Mouse (Mus musculus) B cell, adult (primary cell): ENCODE results near the gene Gm10959. TPM values are rescaled to one million over a fixed set of nuclear protein-coding genes. Genes with fewer than 3 reads are reported as not detected.

Experiments
- total RNA-seq: library from RNA; stranded (reverse); gene quantifications from 4 replicates; pipeline ENCODE4 v1.2.4, GENCODE M21; 2023; ENCODE audit not compliant: inconsistent age

Gm10959 gene
- total RNA-seq = not detected in 4 replicates

DNA sequence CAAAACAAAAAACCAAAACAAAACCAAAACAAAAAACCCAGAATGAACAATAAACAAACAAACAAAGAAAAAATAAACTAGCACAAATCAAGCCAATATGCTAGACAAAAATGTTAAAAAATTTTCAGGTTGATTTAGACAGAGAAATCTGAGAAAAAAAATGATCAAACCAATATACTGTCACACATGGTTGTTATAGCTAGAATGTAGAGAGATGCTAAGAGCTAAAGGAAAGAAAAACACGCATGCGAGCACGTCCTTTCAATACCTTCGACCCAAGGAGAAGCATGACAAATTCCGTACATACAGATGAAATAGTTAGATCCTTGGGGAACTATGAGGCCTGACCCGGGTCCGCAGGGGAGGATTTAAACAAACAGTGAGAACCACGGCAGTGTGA lies at the start of gene Gm10959:
TSS of gene Gm10959 (minus strand) at position 101 of the 400 bp plus-strand sequence.

DNA sequence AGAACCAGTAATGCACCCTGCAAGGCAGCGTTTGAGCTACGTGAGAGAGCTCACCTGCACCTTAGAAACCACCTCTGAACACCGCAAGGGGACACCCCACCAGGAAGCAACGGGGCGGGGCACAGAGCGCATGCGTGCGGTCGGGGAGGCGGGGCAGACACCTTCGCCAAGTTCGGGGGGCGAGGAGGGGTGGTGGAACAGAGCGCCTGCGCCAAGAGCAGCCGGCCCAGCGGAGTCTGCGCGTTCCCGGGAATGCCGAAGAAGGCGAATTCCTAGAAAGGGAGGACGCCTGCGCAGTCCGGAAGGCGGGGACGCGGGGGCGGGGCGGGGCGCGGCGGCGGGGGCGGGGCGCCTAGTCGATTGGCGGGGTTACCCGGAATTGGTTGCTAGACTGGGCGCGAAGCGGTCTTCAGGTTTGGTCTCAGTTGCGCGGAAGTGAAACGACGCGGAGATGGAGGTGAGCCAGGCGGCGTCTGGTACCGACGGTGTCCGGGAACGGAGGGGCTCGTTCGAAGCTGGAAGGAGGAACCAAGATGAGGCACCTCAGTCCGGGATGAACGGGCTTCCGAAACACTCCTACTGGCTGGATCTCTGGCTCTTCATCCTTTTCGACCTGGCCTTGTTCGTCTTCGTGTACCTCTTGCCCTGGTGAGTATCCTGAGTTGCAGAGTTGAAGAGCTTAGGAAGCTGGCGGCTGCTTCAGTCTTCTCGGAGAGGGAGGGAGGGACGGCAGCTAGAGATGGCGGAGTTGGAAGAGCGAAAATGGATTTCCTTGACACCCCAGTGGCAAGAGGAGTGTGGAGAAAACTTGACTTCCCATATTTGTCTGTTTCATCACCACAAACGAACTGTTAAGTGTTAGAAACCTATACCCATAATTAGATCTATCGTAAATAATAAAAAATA lies 5.1 kb upstream of the Gm10959 start, which contains the start of gene 1810037I17Rik:
TSS of gene 1810037I17Rik (plus strand) at position 195 of the 906 bp plus-strand sequence.

DNA sequence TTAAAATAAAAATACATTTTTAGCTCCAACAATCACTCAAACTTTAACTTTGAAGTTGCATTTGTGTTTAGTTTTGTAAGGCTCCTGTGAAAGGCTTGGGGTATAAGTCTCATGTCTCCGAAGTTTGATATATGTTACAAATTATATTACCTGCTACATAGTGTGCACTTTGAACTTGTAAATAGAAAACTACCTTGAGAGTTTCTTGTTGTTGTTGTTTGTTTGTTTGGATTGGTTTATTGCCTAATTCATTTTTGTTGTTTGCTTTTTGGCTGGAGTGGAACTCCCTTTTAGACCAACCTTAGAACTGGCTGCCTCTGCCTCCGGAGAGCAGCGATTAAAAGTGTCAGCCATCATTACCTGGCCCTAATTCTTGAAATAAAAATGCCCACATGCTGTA lies 24.4 kb downstream of the Gm10959 start, which contains the start of gene Fabp2:
TSS of gene Fabp2 (plus strand) at position 301 of the 400 bp plus-strand sequence.

Other genes starting within 250 kb of the Gm10959 start
- 0.18 to 1.4 TPM (median 0.85 TPM) in 4 replicates for gene Pde5a, start 190.4 kb downstream of the Gm10959 start, total RNA-seq
- not detected in 4 replicates for gene Fabp2, start 24.3 kb downstream of the Gm10959 start, total RNA-seq
- gene 1810037I17Rik, start 4.8 kb upstream of the Gm10959 start, total RNA-seq = 22.0 to 30.6 TPM (median 25.9 TPM) in 4 replicates
- gene Usp53, start 65.2 kb upstream of the Gm10959 start, total RNA-seq = 16.7 to 23.3 TPM (median 20.3 TPM) in 4 replicates
- gene Myoz2, start 115.7 kb upstream of the Gm10959 start, total RNA-seq = not detected in 4 replicates